Mouse (Mus musculus) liver, embryonic 16.5 days (tissue): ENCODE data around the gene Hnf1b. TPM values are rescaled to one million over a fixed set of nuclear protein-coding genes. Genes with fewer than 3 reads are reported as not detected.

Source experiments
- ATAC-seq: fragments of 200-750 bp; cut with Nextera tagmentation; 2 replicates; pipeline ENCODE4 v1.8.0; 2017; ENCODE audit warnings: low read depth, mild to moderate bottlenecking, moderate number of reproducible peaks, moderate library complexity
- H3K27ac ChIP-seq: fragments of 300-500 bp; sonication (generic); 2 replicates; pipeline ENCODE4 v1.5.1; 2014; ENCODE audit warnings: mild to moderate bottlenecking, low read length
- H3K27me3 ChIP-seq: fragments of 300-500 bp; sonication (generic); 2 replicates; pipeline ENCODE4 v1.6.1; 2014; ENCODE audit warnings: low read depth, low read length, mixed read lengths; ENCODE audit not compliant: control insufficient read depth, insufficient read depth
- H3K36me3 ChIP-seq: fragments of 300-500 bp; sonication (generic); 2 replicates; pipeline ENCODE4 v1.6.1; 2014; ENCODE audit warnings: mild to moderate bottlenecking; ENCODE audit not compliant: control insufficient read depth, insufficient read depth
- H3K4me1 ChIP-seq: fragments of 300-500 bp; sonication (generic); 2 replicates; pipeline ENCODE4 v1.6.1; 2014; ENCODE audit warnings: low read depth, low read length, mixed read lengths; ENCODE audit not compliant: control insufficient read depth
- H3K4me2 ChIP-seq: fragments of 300-500 bp; sonication (generic); 2 replicates; pipeline ENCODE4 v1.6.1; 2014; ENCODE audit warnings: low read depth, low read length, mixed read lengths
- H3K4me3 ChIP-seq: fragments of 300-500 bp; sonication (generic); 2 replicates; pipeline ENCODE4 v1.5.1; 2014; ENCODE audit warnings: low read depth, mild to moderate bottlenecking, low read length
- H3K9ac ChIP-seq: fragments of 300-500 bp; sonication (generic); 2 replicates; pipeline ENCODE4 v1.6.1; 2014; ENCODE audit warnings: low read depth, low read length
- H3K9me3 ChIP-seq: fragments of 300-500 bp; sonication (generic); replicated peaks from 2 replicates; pipeline ENCODE4 v1.6.1; 2016; ENCODE audit warnings: low read length; ENCODE audit not compliant: control insufficient read depth
- WGBS: fragments of 180-500 bp; shearing (Covaris S2); extraction: QIAGEN DNeasy Blood & Tissue Kit; methylation state at CpG from one replicate; pipeline ENCODE4 v1.1.7; 2014; ENCODE audit not compliant: insufficient replicate concordance; 5-methylcytosine and 5-hydroxymethylcytosine counted together
- polyA plus RNA-seq: library from polyadenylated mRNA; unstranded; fragments of >200 nt; fragmentation: Nextera tagmentation; extraction: Ambion mirVana; gene quantifications from 2 replicates; pipeline ENCODE4 v1.2.1, GENCODE M21; 2015

Gene Hnf1b
- polyA plus RNA-seq, 1 experiment from 2014 or later, result 5.9 TPM

- peak overlapping the region; percentile 10; the same call in 1 of the 2 replicates for H3K27ac ChIP-seq
- peak overlapping the region; percentile 27; the same call in 1 of the 2 replicates for H3K9ac ChIP-seq
- H3K4me3 ChIP-seq, result peak overlapping the region; percentile 48
- peak; percentile 25; the same call in 1 of the 2 replicates for ATAC-seq
- H3K4me2 ChIP-seq, result peak overlapping the region; percentile 46
- peaks cover 58% of the 10 kb centered on the region for H3K27me3 ChIP-seq
- H3K36me3 ChIP-seq, result no peaks in the 10 kb centered on the region
- no peaks in the 10 kb centered on the region for H3K9me3 ChIP-seq
- no peaks in the 10 kb centered on the region; the same call in 1 of the 2 replicates for H3K4me1 ChIP-seq
- 3% methylated on average over 24 of the region's 24 CpGs for WGBS
These were observed 866 bp downstream of the Hnf1b start for GRCm38 (mm10) chr11:83850586-83851272.

GRCm38 (mm10) chr11:83851273-83852015 is 1.6 kb downstream of the Hnf1b start:
- peaks cover 62% of the 10 kb centered on the region for H3K27me3 ChIP-seq
- WGBS, result 1% methylated on average over 36 of the region's 36 CpGs
- peak overlapping the region; percentile 27; the same call in 1 of the 2 replicates for H3K9ac ChIP-seq
- peak overlapping the region; percentile 19 for H3K27ac ChIP-seq
- peak overlapping the region; percentile 46 for H3K4me2 ChIP-seq
- H3K4me1 ChIP-seq, result no peaks in the 10 kb centered on the region; the same call in 1 of the 2 replicates
- H3K9me3 ChIP-seq, result no peaks in the 10 kb centered on the region
- no peak for ATAC-seq
- H3K4me3 ChIP-seq, result peak overlapping the region; percentile 48
- H3K36me3 ChIP-seq, result no peaks in the 10 kb centered on the region

GRCm38 (mm10) chr11:83852016-83852355 is 2.1 kb downstream of the Hnf1b start:
- Histone ChIP-seq H3K27me3 (peaks cover 62% of the 10 kb centered on the region), H3K27ac (peak overlapping the region; percentile 19; the same call in 1 of the 2 replicates), H3K9ac (peak overlapping the region; percentile 21; the same call in 1 of the 2 replicates), H3K4me3 (peak overlapping the region; percentile 48), H3K4me2 (peak overlapping the region; percentile 46), H3K4me1 (no peaks in the 10 kb centered on the region; the same call in 1 of the 2 replicates), H3K36me3 (no peaks in the 10 kb centered on the region), H3K9me3 (no peaks in the 10 kb centered on the region)
- under 1% methylated on average over 24 of the region's 24 CpGs for WGBS
- ATAC-seq, result peak; percentile 55

- H3K4me2 ChIP-seq, result peak overlapping the region; percentile 46
- H3K4me3 ChIP-seq, result peak overlapping the region; percentile 48
- H3K9ac ChIP-seq, result peak overlapping the region; percentile 45
- WGBS, result 2% methylated on average over 38 of the region's 38 CpGs
- H3K9me3 ChIP-seq, result no peaks in the 10 kb centered on the region
- H3K4me1 ChIP-seq, result no peaks in the 10 kb centered on the region; the same call in 1 of the 2 replicates
- peak overlapping the region; percentile 83 for H3K27ac ChIP-seq
- H3K27me3 ChIP-seq, result peaks cover 64% of the 10 kb centered on the region
- ATAC-seq, result 0 out of 2 replicates have a peak, but pooled peaks have one; percentile 31
- H3K36me3 ChIP-seq, result no peaks in the 10 kb centered on the region
These were observed 2.8 kb downstream of the Hnf1b start for GRCm38 (mm10) chr11:83852501-83853211.

GRCm38 (mm10) chr11:83853221-83853792 is 3.4 kb downstream of the Hnf1b start:
- peaks cover 64% of the 10 kb centered on the region for H3K27me3 ChIP-seq
- H3K4me1 ChIP-seq, result no peaks in the 10 kb centered on the region; the same call in 1 of the 2 replicates
- H3K4me3 ChIP-seq, result peak overlapping the region; percentile 48
- H3K36me3 ChIP-seq, result no peaks in the 10 kb centered on the region
- ATAC-seq, result 0 out of 2 replicates have a peak, but pooled peaks have one; percentile 22
- peak overlapping the region; percentile 45 for H3K9ac ChIP-seq
- no peaks in the 10 kb centered on the region for H3K9me3 ChIP-seq
- peak overlapping the region; percentile 46 for H3K4me2 ChIP-seq
- WGBS, result 1% methylated on average over 33 of the region's 33 CpGs
- H3K27ac ChIP-seq, result peak overlapping the region; percentile 83

GRCm38 (mm10) chr11:83854091-83854490 is 4.2 kb downstream of the Hnf1b start:
- Histone ChIP-seq H3K4me2 (peak overlapping the region; percentile 2; the same call in 1 of the 2 replicates), H3K4me3 (no peak overlapping the region), H3K9me3 (no peaks in the 10 kb centered on the region), H3K27ac (no peak overlapping the region), H3K27me3 (peaks cover 64% of the 10 kb centered on the region), H3K36me3 (no peaks in the 10 kb centered on the region), H3K9ac (no peak overlapping the region), H3K4me1 (no peaks in the 10 kb centered on the region; the same call in 1 of the 2 replicates)
- 9% methylated on average over 10 of the region's 10 CpGs for WGBS
- ATAC-seq, result no peak

- Histone ChIP-seq H3K27me3 (peaks cover 57% of the 10 kb centered on the region), H3K27ac (no peak overlapping the region), H3K9ac (no peak overlapping the region), H3K4me1 (no peaks in the 10 kb centered on the region; the same call in 1 of the 2 replicates), H3K36me3 (no peaks in the 10 kb centered on the region), H3K4me2 (no peak overlapping the region), H3K4me3 (no peak overlapping the region), H3K9me3 (no peaks in the 10 kb centered on the region)
- ATAC-seq, result no peak
- WGBS, result 13% methylated on average over 2 of the region's 2 CpGs
These were observed 4.8 kb downstream of the Hnf1b start for GRCm38 (mm10) chr11:83854707-83855106.

- ATAC-seq, result no peak
- no peak overlapping the region for H3K9ac ChIP-seq
- no peak overlapping the region for H3K4me3 ChIP-seq
- H3K4me2 ChIP-seq, result no peak overlapping the region
- H3K36me3 ChIP-seq, result no peaks in the 10 kb centered on the region
- H3K4me1 ChIP-seq, result no peaks in the 10 kb centered on the region; the same call in 1 of the 2 replicates
- WGBS, result 43% methylated on average over 1 of the region's 1 CpGs
- no peak overlapping the region for H3K27ac ChIP-seq
- H3K9me3 ChIP-seq, result no peaks in the 10 kb centered on the region
- peaks cover 32% of the 10 kb centered on the region for H3K27me3 ChIP-seq
These were observed 7.4 kb downstream of the Hnf1b start for GRCm38 (mm10) chr11:83857256-83857655.
